Mouse (Mus musculus): Measurements from ENCODE around the gene Dnaaf5. TPM values are rescaled to one million over a fixed set of nuclear protein-coding genes. Genes with fewer than 3 reads are reported as not detected.

Dnaaf5 gene
- total and polyA plus RNA-seq, 2 experiments from 2014 or later = 2.2 to 16.3 TPM

DNA sequence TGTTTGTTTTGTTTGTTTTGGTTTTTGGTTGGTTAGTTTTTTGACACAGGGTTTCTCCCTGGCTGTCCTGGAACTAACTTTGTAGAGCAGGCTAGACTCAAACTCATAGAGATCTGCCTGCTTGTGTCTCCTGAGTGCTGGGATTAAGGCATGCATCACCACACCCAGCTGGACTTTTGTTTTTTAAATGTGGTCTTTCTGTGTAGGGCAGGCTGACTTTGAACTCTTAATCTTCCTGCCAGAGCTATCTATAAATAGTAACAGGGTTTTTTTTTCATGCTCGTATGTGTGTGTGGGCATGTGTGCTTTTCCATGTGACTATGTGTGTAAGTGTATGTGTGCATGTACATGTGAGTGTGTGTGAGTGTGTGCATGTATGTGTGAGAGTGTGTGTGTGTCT is 17.5 kb downstream of the Dnaaf5 start:
- H3K4me3 ChIP-seq (ENCODE audit: low read length) = no peak overlapping the region
- TF ChIP-seq CTCF (IDR thresholded peaks at IDR 0.05; ENCODE audit: low read depth) = no peak
- H3K4me2 ChIP-seq (ENCODE audit: low read depth, low read length) = no peak overlapping the region
- DNase-seq (ENCODE audit: low spot score) (no peak), ATAC-seq (no peak)
- H3K4me1 ChIP-seq (ENCODE audit: insufficient read depth, low read length) = no peaks in the 10 kb centered on the region
- H3K9me3 ChIP-seq (ENCODE audit: low read length) = no peaks in the 10 kb centered on the region
- H3K27me3 ChIP-seq (ENCODE audit: insufficient read depth, low read length) = no peaks in the 10 kb centered on the region
- peaks cover 47% of the 10 kb centered on the region for H3K36me3 ChIP-seq (ENCODE audit: insufficient read depth, low read length)
- no peak overlapping the region for H3K27ac ChIP-seq
- H3K9ac ChIP-seq (replicated peaks; ENCODE audit: low read length) = no peak overlapping the region
- 90% methylated on average over 1 of the region's 1 CpGs for WGBS

- TF ChIP-seq CTCF (IDR thresholded peaks at IDR 0.05; ENCODE audit: low read depth) = no peak
- H3K4me3 ChIP-seq (ENCODE audit: low read length) = no peak overlapping the region
- 92% methylated on average over 4 of the region's 4 CpGs for WGBS
- DNase-seq (ENCODE audit: low spot score) (no peak), ATAC-seq (no peak)
- H3K27ac ChIP-seq = no peak overlapping the region
- H3K4me1 ChIP-seq (ENCODE audit: insufficient read depth, low read length) = peaks cover 3% of the 10 kb centered on the region; the same call in 1 of the 2 replicates
- no peak overlapping the region for H3K9ac ChIP-seq (replicated peaks; ENCODE audit: low read length)
- H3K9me3 ChIP-seq (ENCODE audit: low read length) = no peaks in the 10 kb centered on the region
- no peaks in the 10 kb centered on the region for H3K27me3 ChIP-seq (ENCODE audit: insufficient read depth, low read length)
- H3K36me3 ChIP-seq (ENCODE audit: insufficient read depth, low read length) = peaks cover 45% of the 10 kb centered on the region
- no peak overlapping the region for H3K4me2 ChIP-seq (ENCODE audit: low read depth, low read length)
Measured at GRCm38 (mm10) chr5:139171929-139172328, 21.9 kb downstream of the Dnaaf5 start.

DNA sequence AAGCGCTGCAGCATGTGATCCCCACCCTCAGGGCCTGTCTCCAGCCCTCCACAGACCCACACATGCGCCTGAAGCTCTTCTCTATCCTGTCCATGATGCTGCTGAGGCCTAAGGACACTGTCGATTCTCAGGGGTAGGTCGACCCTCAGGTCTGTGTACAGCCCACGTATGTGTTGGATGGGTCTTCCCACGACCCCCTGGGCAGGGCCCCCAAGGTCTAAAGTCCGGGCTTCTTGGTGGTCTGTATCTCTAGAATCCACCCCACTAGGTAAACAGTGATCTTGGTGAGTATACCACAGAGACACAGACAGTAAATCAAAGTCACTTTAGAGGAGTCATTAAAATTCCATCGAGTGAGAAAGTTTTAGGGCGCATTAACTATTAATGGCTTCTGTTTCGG is 24.1 kb downstream of the Dnaaf5 start:
- peak overlapping the region; percentile 41; the same call in 1 of the 2 replicates for H3K27ac ChIP-seq
- H3K36me3 ChIP-seq (ENCODE audit: insufficient read depth, low read length) = peaks cover 39% of the 10 kb centered on the region
- no peak overlapping the region for H3K4me2 ChIP-seq (ENCODE audit: low read depth, low read length)
- no peaks in the 10 kb centered on the region for H3K9me3 ChIP-seq (ENCODE audit: low read length)
- no peak overlapping the region for H3K9ac ChIP-seq (replicated peaks; ENCODE audit: low read length)
- TF ChIP-seq CTCF (IDR thresholded peaks at IDR 0.05; ENCODE audit: low read depth) = no peak
- no peak for DNase-seq (ENCODE audit: low spot score)
- no peak; the same call in 1 of the 2 replicates for ATAC-seq
- H3K4me1 ChIP-seq (ENCODE audit: insufficient read depth, low read length) = peaks cover 3% of the 10 kb centered on the region; the same call in 1 of the 2 replicates
- no peaks in the 10 kb centered on the region for H3K27me3 ChIP-seq (ENCODE audit: insufficient read depth, low read length)
- WGBS = 73% methylated on average over 10 of the region's 10 CpGs
- H3K4me3 ChIP-seq (ENCODE audit: low read length) = no peak overlapping the region

DNA sequence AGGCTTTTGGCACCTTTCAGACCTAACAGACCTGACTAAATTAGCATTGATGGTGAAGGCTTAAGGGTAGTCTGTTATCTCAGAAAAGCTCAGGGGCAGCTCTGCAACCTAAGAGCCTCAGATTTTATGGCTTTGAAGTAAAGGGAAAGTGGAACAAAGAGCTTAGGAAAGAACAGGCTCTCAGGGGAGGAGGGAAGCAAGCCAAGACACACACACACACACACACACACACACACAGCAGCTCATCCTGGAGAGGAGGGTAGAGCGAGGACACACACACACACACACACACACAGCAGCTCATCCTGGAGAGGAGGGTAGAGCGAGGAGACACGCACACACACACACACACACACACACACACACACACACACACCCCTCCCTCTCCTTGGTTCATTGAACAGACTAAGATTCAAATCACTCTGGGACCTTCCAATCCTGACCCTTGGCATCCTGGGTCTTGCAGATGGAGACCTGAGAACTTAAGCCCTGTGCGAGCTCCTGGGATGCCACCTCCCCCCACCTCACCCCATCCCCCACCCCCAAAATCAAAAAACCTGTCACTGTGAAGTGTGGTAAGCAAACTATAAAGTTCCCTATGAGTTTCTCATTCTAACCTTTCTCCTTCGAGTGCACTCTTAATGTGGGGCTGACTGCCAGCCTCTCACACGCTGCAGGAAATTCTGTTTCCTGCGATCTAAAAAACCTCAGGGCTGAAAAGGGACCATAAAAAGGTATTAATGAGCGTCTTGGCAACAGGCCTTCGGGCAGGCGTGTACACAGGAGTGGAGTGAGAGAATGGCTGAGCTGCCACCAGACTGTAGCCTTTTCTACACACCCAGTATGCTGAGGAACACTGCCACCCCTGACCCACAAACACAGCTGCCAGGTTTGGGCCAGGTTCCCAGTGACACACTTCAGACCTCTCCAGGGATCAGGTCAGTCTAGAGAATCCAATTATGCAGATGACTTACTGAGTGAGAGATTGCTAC is 24.8 kb downstream of the Dnaaf5 start:
- Histone ChIP-seq H3K4me3 (ENCODE audit: low read length) (no peak overlapping the region), H3K27me3 (ENCODE audit: insufficient read depth, low read length) (no peaks in the 10 kb centered on the region), H3K4me2 (ENCODE audit: low read depth, low read length) (no peak overlapping the region), H3K36me3 (ENCODE audit: insufficient read depth, low read length) (peaks cover 39% of the 10 kb centered on the region), H3K4me1 (ENCODE audit: insufficient read depth, low read length) (peaks cover 3% of the 10 kb centered on the region; the same call in 1 of the 2 replicates), H3K27ac (peak overlapping the region; percentile 32; the same call in 1 of the 2 replicates), H3K9me3 (ENCODE audit: low read length) (no peaks in the 10 kb centered on the region), H3K9ac (replicated peaks; ENCODE audit: low read length) (no peak overlapping the region)
- TF ChIP-seq CTCF (IDR thresholded peaks at IDR 0.05; ENCODE audit: low read depth) = no peak
- 40% methylated on average over 10 of the region's 10 CpGs for WGBS
- DNase-seq (ENCODE audit: low spot score) (peak; percentile 77), ATAC-seq (peak; percentile 43; the same call in 1 of the 2 replicates)

GRCm38 (mm10) chr5:139178895-139179631 is 29.0 kb downstream of the Dnaaf5 start:
- peaks cover 44% of the 10 kb centered on the region; the same call in 1 of the 2 replicates for H3K36me3 ChIP-seq (ENCODE audit: insufficient read depth, low read length)
- DNase-seq (ENCODE audit: low spot score) (peak; percentile 89), ATAC-seq (peak; percentile 85)
- no peaks in the 10 kb centered on the region for H3K27me3 ChIP-seq (ENCODE audit: insufficient read depth, low read length)
- TF ChIP-seq CTCF (IDR thresholded peaks at IDR 0.05; ENCODE audit: low read depth) = peak; percentile 95
- peaks cover under 1% of the 10 kb centered on the region; the same call in 1 of the 2 replicates for H3K4me1 ChIP-seq (ENCODE audit: insufficient read depth, low read length)
- H3K4me3 ChIP-seq (ENCODE audit: low read length) = no peak overlapping the region
- no peak overlapping the region for H3K4me2 ChIP-seq (ENCODE audit: low read depth, low read length)
- no peak overlapping the region for H3K27ac ChIP-seq
- 28% methylated on average over 11 of the region's 11 CpGs for WGBS
- no peaks in the 10 kb centered on the region for H3K9me3 ChIP-seq (ENCODE audit: low read length)
- H3K9ac ChIP-seq (replicated peaks; ENCODE audit: low read length) = no peak overlapping the region

GRCm38 (mm10) chr5:139183131-139183530 is 33.1 kb downstream of the Dnaaf5 start:
- 92% methylated on average over 2 of the region's 2 CpGs for WGBS
- ATAC-seq (no peak), DNase-seq (ENCODE audit: low spot score) (no peak)
- TF ChIP-seq CTCF (IDR thresholded peaks at IDR 0.05; ENCODE audit: low read depth) = no peak
- Histone ChIP-seq H3K4me3 (ENCODE audit: low read length) (no peak overlapping the region), H3K36me3 (ENCODE audit: insufficient read depth, low read length) (peaks cover 49% of the 10 kb centered on the region), H3K4me2 (ENCODE audit: low read depth, low read length) (no peak overlapping the region), H3K9ac (replicated peaks; ENCODE audit: low read length) (no peak overlapping the region), H3K27me3 (ENCODE audit: insufficient read depth, low read length) (no peaks in the 10 kb centered on the region), H3K27ac (no peak overlapping the region), H3K9me3 (ENCODE audit: low read length) (no peaks in the 10 kb centered on the region), H3K4me1 (ENCODE audit: insufficient read depth, low read length) (no peaks in the 10 kb centered on the region)
